Mouse (Mus musculus) liver, postnatal 0 days (tissue): ENCODE data around the gene Ncbp2.

Experiments used
- CTCF ChIP-seq: sonication (generic); IDR thresholded peaks from 2 replicates; pipeline ENCODE4 v1.5.1; 2016; ENCODE audit warnings: antibody characterized with exemption, low read depth
- EP300 ChIP-seq: IDR thresholded peaks from 2 replicates; pipeline ENCODE4 v1.6.1; 2016; ENCODE audit warnings: antibody characterized with exemption, low read depth, mild to moderate bottlenecking

GRCm38 (mm10) chr16:31908959-31909358 is 39.4 kb upstream of the Ncbp2 start:
- no peak for TF ChIP-seq EP300
- no peak for TF ChIP-seq CTCF
